Mouse (Mus musculus) liver, embryonic 14.5 days (tissue): ENCODE data around the gene Furin. TPM values are rescaled to one million over a fixed set of nuclear protein-coding genes. Genes with fewer than 3 reads are reported as not detected.
A peak's percentile ranks its signal among the peaks of the same experiment; 100 is the strongest.

Experiments used
- ATAC-seq: fragments of 200-750 bp; cut with Nextera tagmentation; 2 replicates; pipeline ENCODE4 v1.8.0; 2017; ENCODE audit warnings: moderate number of reproducible peaks, mild to moderate bottlenecking, moderate library complexity; ENCODE audit not compliant: insufficient read depth
- DNase-seq, 3 experiments: peaks; one replicate each; pipeline ENCODE4 v3.0.0-alpha.2; 2012 to 2013; ENCODE audit warnings: low read depth in 3 of 3, low spot score in 3 of 3
- H3K27ac ChIP-seq: fragments of 300-500 bp; sonication (generic); 2 replicates; pipeline ENCODE4 v1.5.1; 2014; ENCODE audit warnings: moderate library complexity, mild to moderate bottlenecking, control low read depth, inconsistent platforms
- H3K27me3 ChIP-seq: fragments of 300-500 bp; sonication (generic); 2 replicates; pipeline ENCODE4 v1.6.1; 2014; ENCODE audit warnings: mild to moderate bottlenecking, low read length, moderate library complexity; ENCODE audit not compliant: control insufficient read depth, insufficient read depth
- H3K36me3 ChIP-seq: fragments of 300-500 bp; sonication (generic); replicated peaks from 2 replicates; pipeline ENCODE4 v1.6.1; 2014; ENCODE audit warnings: low read depth; ENCODE audit not compliant: control insufficient read depth, insufficient read depth
- H3K4me1 ChIP-seq, 2 experiments: fragments of 200-500 bp in 1 of 2; fragments of 300-500 bp in 1 of 2; sonication (generic) in 1 of 2; replicated peaks; 2 replicates each; pipeline ENCODE4 v1.6.1; 2012 to 2014; ENCODE audit warnings: antibody characterized with exemption in 1 of 2, inconsistent platforms in 1 of 2, low read length in 1 of 2; ENCODE audit not compliant: control insufficient read depth in 2 of 2, insufficient read depth in 2 of 2
- H3K4me2 ChIP-seq: fragments of 300-500 bp; sonication (generic); 2 replicates; pipeline ENCODE4 v1.6.1; 2014; ENCODE audit warnings: low read depth, mild to moderate bottlenecking, control low read depth, moderate library complexity
- H3K4me3 ChIP-seq, 2 experiments: fragments of 200-500 bp in 1 of 2; fragments of 300-500 bp in 1 of 2; sonication (generic) in 1 of 2; 2 replicates each; pipeline ENCODE4 v1.5.1; 2012 to 2014; ENCODE audit warnings: low read depth in 2 of 2, low read length in 2 of 2, mild to moderate bottlenecking in 2 of 2, control low read depth in 1 of 2, inconsistent platforms in 1 of 2, moderate library complexity in 1 of 2; ENCODE audit not compliant: insufficient read depth in 1 of 2
- H3K9ac ChIP-seq: fragments of 300-500 bp; sonication (generic); replicated peaks from 2 replicates; pipeline ENCODE4 v1.6.1; 2014; ENCODE audit warnings: mild to moderate bottlenecking, control low read depth, moderate library complexity
- H3K9me3 ChIP-seq: fragments of 300-500 bp; sonication (generic); 2 replicates; pipeline ENCODE4 v1.6.1; 2016; ENCODE audit warnings: low read length, mixed read lengths; ENCODE audit not compliant: control insufficient read depth
- CTCF ChIP-seq: IDR thresholded peaks from 2 replicates; pipeline ENCODE4 v1.5.1; 2016; ENCODE audit warnings: antibody characterized with exemption, low read depth, control low read depth
- EP300 ChIP-seq: IDR thresholded peaks from 2 replicates; pipeline ENCODE4 v1.6.1; 2016; ENCODE audit warnings: antibody characterized with exemption, low read depth
- WGBS: fragments of 180-500 bp; shearing (Covaris S2); extraction: QIAGEN DNeasy Blood & Tissue Kit; methylation state at CpG from one replicate; pipeline ENCODE4 v1.1.7; 2014; ENCODE audit not compliant: insufficient replicate concordance; 5-methylcytosine and 5-hydroxymethylcytosine counted together
- polyA plus RNA-seq, 2 experiments: library from polyadenylated mRNA; depleted of rRNA in 1 of 2; stranded (reverse) in 1 of 2; unstranded in 1 of 2; fragments of >200 nt; fragmentation: Nextera tagmentation in 1 of 2; extraction: Ambion mirVana in 1 of 2; gene quantifications; 2 replicates each; pipeline versions ENCODE4 v1.2.1 to v1.2.3; 2012 to 2014

Furin gene
- polyA plus RNA-seq, 2 experiments, result 3.8 to 6.0 TPM

GRCm38 (mm10) chr7:80445492-80445891 lies 40.3 kb upstream of the Furin start:
- peak overlapping the region; percentile 20 for H3K9ac ChIP-seq
- DNase-seq, result peak; percentile 42 to 70 (median 51)
- H3K27ac ChIP-seq, result peak overlapping the region; percentile 71

GRCm38 (mm10) chr7:80444401-80445249 lies 39.4 kb upstream of the Furin start:
- WGBS, result 16% methylated on average over 17 of the region's 17 CpGs
- no peaks in the 10 kb centered on the region for H3K36me3 ChIP-seq
- peak overlapping the region; percentile 47 for H3K4me2 ChIP-seq
- H3K4me1 ChIP-seq, result peaks cover 39 to 40% of the 10 kb centered on the region in 2 experiments
- peak overlapping the region; percentile 71 for H3K27ac ChIP-seq
- TF ChIP-seq EP300, result no peak
- TF ChIP-seq CTCF, result no peak
- ATAC-seq (peak; percentile 43; the same call in 1 of the 2 replicates), DNase-seq (no peak)
- no peak overlapping the region for H3K4me3 ChIP-seq
- H3K9ac ChIP-seq, result peak overlapping the region; percentile 20
- H3K27me3 ChIP-seq, result no peaks in the 10 kb centered on the region
- no peaks in the 10 kb centered on the region for H3K9me3 ChIP-seq

More at GRCm38 (mm10) chr7:80445492-80445891, 40.3 kb upstream of the Furin start:
- peak; percentile 77 for ATAC-seq
- Histone ChIP-seq H3K4me1 (peaks cover 42 to 49% of the 10 kb centered on the region in 2 experiments), H3K4me3 (no peak overlapping the region), H3K4me2 (peak overlapping the region; percentile 47), H3K27me3 (no peaks in the 10 kb centered on the region), H3K36me3 (no peaks in the 10 kb centered on the region), H3K9me3 (no peaks in the 10 kb centered on the region)
- peak; percentile 73 for TF ChIP-seq EP300
- TF ChIP-seq CTCF, result no peak
- 2% methylated on average over 6 of the region's 6 CpGs for whole genome bisulfite sequencing

DNA sequence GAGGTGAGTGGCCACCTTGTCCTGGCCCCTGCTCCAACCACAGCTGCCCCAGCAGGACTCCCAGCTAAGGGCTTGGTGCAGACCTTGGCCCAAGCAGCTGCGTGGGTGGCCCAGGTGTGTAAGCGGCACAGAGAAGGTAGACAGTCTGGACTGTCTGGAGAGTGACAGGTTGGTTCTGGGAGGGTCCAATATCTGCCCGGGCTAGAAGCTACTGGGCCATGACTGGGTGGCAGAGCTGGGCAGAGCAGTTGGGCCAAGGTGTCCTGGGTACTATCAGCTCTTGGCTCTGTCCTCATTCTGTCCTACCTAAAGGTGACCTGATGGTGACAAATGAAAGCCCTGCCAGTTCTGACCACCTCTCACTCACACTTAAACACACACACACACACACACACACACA lies 37.9 kb upstream of the Furin start:
- WGBS, result 86% methylated on average over 3 of the region's 3 CpGs
- TF ChIP-seq EP300 (no peak), CTCF (no peak)
- no peak for DNase-seq
- Histone ChIP-seq H3K9me3 (no peaks in the 10 kb centered on the region), H3K4me1 (peaks cover 38 to 41% of the 10 kb centered on the region in 2 experiments), H3K9ac (no peak overlapping the region), H3K27me3 (no peaks in the 10 kb centered on the region), H3K27ac (no peak overlapping the region), H3K36me3 (no peaks in the 10 kb centered on the region), H3K4me3 (no peak overlapping the region), H3K4me2 (no peak overlapping the region)
- ATAC-seq, result no peak

- ATAC-seq (no peak), DNase-seq (no peak)
- H3K4me1 ChIP-seq, result peaks cover 33 to 36% of the 10 kb centered on the region in 2 experiments
- no peaks in the 10 kb centered on the region for H3K9me3 ChIP-seq
- no peaks in the 10 kb centered on the region for H3K27me3 ChIP-seq
- H3K36me3 ChIP-seq, result no peaks in the 10 kb centered on the region
- H3K9ac ChIP-seq, result no peak overlapping the region
- WGBS, result 70% methylated on average over 11 of the region's 11 CpGs
- H3K4me2 ChIP-seq, result no peak overlapping the region
- H3K27ac ChIP-seq, result no peak overlapping the region
- TF ChIP-seq CTCF (no peak), EP300 (no peak)
- no peak overlapping the region for H3K4me3 ChIP-seq
Observed at GRCm38 (mm10) chr7:80441986-80442904, 37.0 kb upstream of the Furin start.

- H3K4me2 ChIP-seq, result no peak overlapping the region
- no peaks in the 10 kb centered on the region for H3K27me3 ChIP-seq
- no peak for ATAC-seq
- 43% methylated on average over 4 of the region's 4 CpGs for WGBS
- H3K9ac ChIP-seq, result no peak overlapping the region
- H3K4me3 ChIP-seq, result no peak overlapping the region
- H3K36me3 ChIP-seq, result no peaks in the 10 kb centered on the region
- no peak for DNase-seq
- no peaks in the 10 kb centered on the region for H3K9me3 ChIP-seq
- H3K4me1 ChIP-seq, result peaks cover 18 to 20% of the 10 kb centered on the region in 2 experiments
- TF ChIP-seq EP300, result no peak
- no peak for TF ChIP-seq CTCF
- H3K27ac ChIP-seq, result no peak overlapping the region
Observed at GRCm38 (mm10) chr7:80440685-80441084, 35.4 kb upstream of the Furin start.
